Mouse (Mus musculus) lung, postnatal 0 days (tissue): ENCODE results near the gene Rho. TPM values are rescaled to one million over a fixed set of nuclear protein-coding genes. Genes with fewer than 3 reads are reported as not detected.

Experiments used
- ATAC-seq: fragments of 200-750 bp; cut with Nextera tagmentation; 2 replicates; pipeline ENCODE4 v1.8.0; 2017; ENCODE audit warnings: moderate library complexity
- DNase-seq: peaks from one replicate; pipeline ENCODE4 v3.0.0-alpha.2; 2016; ENCODE audit warnings: low spot score
- H3K27ac ChIP-seq: fragments of 300-500 bp; sonication (generic); 2 replicates; pipeline ENCODE4 v1.5.1; 2014; ENCODE audit warnings: antibody characterized with exemption, mild to moderate bottlenecking, low read length, mixed read lengths
- H3K27me3 ChIP-seq: fragments of 300-500 bp; sonication (generic); replicated peaks from 2 replicates; pipeline ENCODE4 v1.6.1; 2014; ENCODE audit warnings: low read length, mixed read lengths; ENCODE audit not compliant: insufficient read depth
- H3K36me3 ChIP-seq: fragments of 300-500 bp; sonication (generic); 2 replicates; pipeline ENCODE4 v1.6.1; 2014; ENCODE audit warnings: low read length, mixed read lengths; ENCODE audit not compliant: insufficient read depth
- H3K4me1 ChIP-seq: fragments of 300-500 bp; sonication (generic); 2 replicates; pipeline ENCODE4 v1.6.1; 2014; ENCODE audit warnings: antibody characterized with exemption, low read depth, low read length, mixed read lengths; ENCODE audit not compliant: insufficient read depth
- H3K4me2 ChIP-seq: fragments of 300-500 bp; sonication (generic); replicated peaks from 2 replicates; pipeline ENCODE4 v1.6.1; 2014; ENCODE audit warnings: low read depth, mild to moderate bottlenecking, low read length, moderate library complexity, mixed read lengths
- H3K4me3 ChIP-seq: fragments of 300-500 bp; sonication (generic); 2 replicates; pipeline ENCODE4 v1.5.1; 2014; ENCODE audit warnings: low read depth, low read length
- H3K9ac ChIP-seq: fragments of 300-500 bp; sonication (generic); replicated peaks from 2 replicates; pipeline ENCODE4 v1.6.1; 2014; ENCODE audit warnings: low read depth, mild to moderate bottlenecking
- H3K9me3 ChIP-seq: fragments of 300-500 bp; sonication (generic); 2 replicates; pipeline ENCODE4 v1.6.1; 2016; ENCODE audit warnings: low read length, mixed read lengths
- CTCF ChIP-seq: IDR thresholded peaks from 2 replicates; pipeline ENCODE4 v1.5.1; 2016; ENCODE audit warnings: antibody characterized with exemption, mild to moderate bottlenecking
- EP300 ChIP-seq: IDR thresholded peaks from 2 replicates; pipeline ENCODE4 v1.6.1; 2016; ENCODE audit warnings: antibody characterized with exemption, mild to moderate bottlenecking, control low read depth
- WGBS: fragments of 180-500 bp; shearing (Covaris S2); extraction: QIAGEN DNeasy Blood & Tissue Kit; methylation state at CpG from one replicate; pipeline ENCODE4 v1.1.7; 2014; 5-methylcytosine and 5-hydroxymethylcytosine counted together
- polyA plus RNA-seq: library from polyadenylated mRNA; unstranded; fragments of >200 nt; fragmentation: Nextera tagmentation; extraction: Ambion mirVana; gene quantifications from 2 replicates; pipeline ENCODE4 v1.2.1, GENCODE M21; 2015

The Rho gene
- polyA plus RNA-seq, 1 experiment from 2014 or later = 0.04 TPM

GRCm38 (mm10) chr6:115960322-115960721, 28.8 kb downstream of the Rho start:
- no peak overlapping the region for H3K4me3 ChIP-seq
- H3K27ac ChIP-seq = no peak overlapping the region
- H3K4me1 ChIP-seq = peaks cover 23% of the 10 kb centered on the region
- H3K4me2 ChIP-seq = no peak overlapping the region
- H3K9ac ChIP-seq = no peak overlapping the region
- peaks cover 15% of the 10 kb centered on the region; the same call in 1 of the 2 replicates for H3K36me3 ChIP-seq
- ATAC-seq (no peak), DNase-seq (no peak)
- 88% methylated on average over 19 of the region's 19 CpGs for WGBS
- TF ChIP-seq CTCF (no peak), EP300 (no peak)
- H3K27me3 ChIP-seq = no peaks in the 10 kb centered on the region
- no peaks in the 10 kb centered on the region for H3K9me3 ChIP-seq

GRCm38 (mm10) chr6:115961743-115962142, 30.2 kb downstream of the Rho start:
- Histone ChIP-seq H3K27ac (no peak overlapping the region), H3K4me1 (peaks cover 23% of the 10 kb centered on the region), H3K4me3 (no peak overlapping the region), H3K4me2 (no peak overlapping the region), H3K27me3 (no peaks in the 10 kb centered on the region), H3K36me3 (peaks cover 25% of the 10 kb centered on the region; the same call in 1 of the 2 replicates), H3K9ac (no peak overlapping the region), H3K9me3 (no peaks in the 10 kb centered on the region)
- TF ChIP-seq EP300 (no peak), CTCF (no peak)
- no peak for DNase-seq
- WGBS = 82% methylated on average over 3 of the region's 3 CpGs
- ATAC-seq = no peak

GRCm38 (mm10) chr6:115962439-115963085, 31.0 kb downstream of the Rho start:
- WGBS = 62% methylated on average over 23 of the region's 23 CpGs
- ATAC-seq = no peak
- H3K9ac ChIP-seq = no peak overlapping the region
- TF ChIP-seq CTCF (peak; percentile 74), EP300 (no peak)
- peaks cover 18% of the 10 kb centered on the region for H3K4me1 ChIP-seq
- H3K27ac ChIP-seq = no peak overlapping the region
- no peak for DNase-seq
- no peaks in the 10 kb centered on the region for H3K9me3 ChIP-seq
- no peaks in the 10 kb centered on the region for H3K27me3 ChIP-seq
- H3K4me3 ChIP-seq = no peak overlapping the region
- no peak overlapping the region for H3K4me2 ChIP-seq
- peaks cover 30% of the 10 kb centered on the region; the same call in 1 of the 2 replicates for H3K36me3 ChIP-seq

GRCm38 (mm10) chr6:115963656-115964055, 32.1 kb downstream of the Rho start:
- WGBS = 66% methylated on average over 9 of the region's 9 CpGs

GRCm38 (mm10) chr6:115966227-115966966, 34.8 kb downstream of the Rho start:
- TF ChIP-seq EP300 (no peak), CTCF (no peak)
- Histone ChIP-seq H3K36me3 (peaks cover 41% of the 10 kb centered on the region; the same call in 1 of the 2 replicates), H3K4me3 (no peak overlapping the region), H3K4me2 (no peak overlapping the region), H3K9me3 (no peaks in the 10 kb centered on the region), H3K9ac (no peak overlapping the region), H3K27ac (no peak overlapping the region), H3K27me3 (no peaks in the 10 kb centered on the region), H3K4me1 (peaks cover 2% of the 10 kb centered on the region; the same call in 1 of the 2 replicates)
- ATAC-seq (no peak), DNase-seq (no peak)
- 90% methylated on average over 19 of the region's 19 CpGs for whole genome bisulfite sequencing

More at GRCm38 (mm10) chr6:115963656-115964055, 32.1 kb downstream of the Rho start:
- Histone ChIP-seq H3K4me1 (peaks cover 8% of the 10 kb centered on the region; the same call in 1 of the 2 replicates), H3K27ac (no peak overlapping the region), H3K27me3 (no peaks in the 10 kb centered on the region), H3K36me3 (peaks cover 39% of the 10 kb centered on the region; the same call in 1 of the 2 replicates), H3K4me3 (no peak overlapping the region), H3K9ac (no peak overlapping the region), H3K9me3 (no peaks in the 10 kb centered on the region), H3K4me2 (no peak overlapping the region)
- ATAC-seq (no peak), DNase-seq (no peak)
- no peak for TF ChIP-seq CTCF
- TF ChIP-seq EP300 = no peak

GRCm38 (mm10) chr6:115967291-115967880, 35.8 kb downstream of the Rho start:
- peaks cover 41% of the 10 kb centered on the region; the same call in 1 of the 2 replicates for H3K36me3 ChIP-seq
- H3K27me3 ChIP-seq = no peaks in the 10 kb centered on the region
- H3K4me2 ChIP-seq = no peak overlapping the region
- H3K4me1 ChIP-seq = peaks cover 8% of the 10 kb centered on the region; the same call in 1 of the 2 replicates
- WGBS = 82% methylated on average over 15 of the region's 15 CpGs
- no peak for ATAC-seq
- TF ChIP-seq CTCF (no peak), EP300 (no peak)
- H3K9ac ChIP-seq = no peak overlapping the region
- H3K9me3 ChIP-seq = no peaks in the 10 kb centered on the region
- no peak for DNase-seq
- H3K4me3 ChIP-seq = no peak overlapping the region
- no peak overlapping the region for H3K27ac ChIP-seq
